Mouse (Mus musculus) heart, adult 9 months (tissue): ENCODE results near the gene Pfkfb4.

Experiments used
- DNase-seq, 2 experiments: peaks; one replicate each; pipeline ENCODE4 v3.0.0; 2022; ENCODE audit warnings: low spot score in 2 of 2

Gene Pfkfb4

DNA sequence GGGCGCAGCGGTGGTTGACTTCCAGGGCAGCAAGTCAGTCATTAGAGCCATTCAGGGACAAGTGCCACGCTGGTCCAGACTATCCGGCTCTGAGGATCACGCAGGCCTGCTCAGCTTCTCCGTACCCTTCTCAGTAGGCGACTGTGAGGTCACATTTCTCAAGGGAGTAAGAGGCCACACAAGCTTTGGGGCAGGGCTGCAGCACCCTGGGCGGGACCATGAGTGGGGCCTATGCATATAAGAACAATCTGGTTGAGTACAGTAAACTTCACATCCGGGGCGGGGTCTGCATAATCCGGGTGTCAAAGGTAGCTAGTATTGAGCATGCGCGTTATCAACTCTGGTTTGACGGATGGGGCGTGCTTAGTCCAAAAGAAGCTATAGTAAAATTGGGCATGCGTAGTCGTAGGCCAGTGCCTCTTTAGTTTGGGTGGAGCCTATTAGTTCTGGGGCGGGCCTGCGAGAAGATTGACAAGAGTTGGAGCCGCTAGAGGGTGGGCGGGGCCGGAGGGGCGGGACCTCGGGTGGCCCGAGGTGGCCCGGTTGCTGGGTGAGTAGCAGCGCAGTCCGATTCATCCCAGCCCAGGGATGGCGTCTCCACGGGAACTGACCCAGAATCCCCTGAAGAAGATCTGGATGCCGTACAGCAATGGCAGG, at the start of gene Pfkfb4:
Gene Pfkfb4 (plus strand): TSS at position 351 of the 657 bp plus-strand sequence.
- peak; percentile 99 for DNase-seq

DNA sequence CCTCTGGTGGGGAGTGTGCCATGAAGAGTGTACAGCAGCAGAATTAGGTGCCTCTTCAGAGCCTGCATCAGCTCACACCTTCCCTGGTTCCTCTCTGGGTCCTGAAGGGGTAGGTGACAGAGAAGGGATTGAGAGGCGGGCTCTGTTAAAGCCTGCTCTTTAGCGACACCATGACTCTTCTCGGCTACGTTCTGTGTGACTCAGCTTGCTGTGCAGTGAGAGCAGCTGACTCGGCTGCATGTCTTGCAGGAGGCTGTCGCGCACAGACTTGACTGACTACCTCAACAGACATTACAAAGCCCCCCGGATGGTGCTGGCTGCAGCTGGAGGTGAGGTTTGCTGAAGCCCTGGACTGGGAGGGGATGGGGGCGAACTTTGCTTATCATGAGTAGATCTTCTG, 46.5 kb upstream of the Pfkfb4 start:
- no peak for DNase-seq

DNA sequence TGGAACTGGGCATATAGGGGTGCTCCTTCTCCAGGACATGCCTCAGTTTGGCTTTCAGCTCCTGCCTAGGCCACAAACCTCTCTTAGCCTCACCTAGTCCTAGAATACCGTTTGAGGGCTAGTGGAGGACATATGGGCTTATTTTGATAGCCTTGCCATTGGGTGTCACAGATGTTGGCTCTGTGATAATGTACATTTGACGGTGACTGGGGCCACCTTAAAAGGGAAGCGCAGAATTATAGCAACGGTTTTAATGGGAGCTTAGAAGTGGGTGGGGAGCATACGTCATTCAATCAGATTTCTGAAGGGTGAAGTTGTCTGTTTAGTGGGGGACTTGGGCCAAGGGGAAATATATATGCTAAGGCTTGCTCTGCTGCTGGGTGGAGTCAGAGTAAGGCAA, 46.0 kb upstream of the Pfkfb4 start:
- DNase-seq: no peak

DNA sequence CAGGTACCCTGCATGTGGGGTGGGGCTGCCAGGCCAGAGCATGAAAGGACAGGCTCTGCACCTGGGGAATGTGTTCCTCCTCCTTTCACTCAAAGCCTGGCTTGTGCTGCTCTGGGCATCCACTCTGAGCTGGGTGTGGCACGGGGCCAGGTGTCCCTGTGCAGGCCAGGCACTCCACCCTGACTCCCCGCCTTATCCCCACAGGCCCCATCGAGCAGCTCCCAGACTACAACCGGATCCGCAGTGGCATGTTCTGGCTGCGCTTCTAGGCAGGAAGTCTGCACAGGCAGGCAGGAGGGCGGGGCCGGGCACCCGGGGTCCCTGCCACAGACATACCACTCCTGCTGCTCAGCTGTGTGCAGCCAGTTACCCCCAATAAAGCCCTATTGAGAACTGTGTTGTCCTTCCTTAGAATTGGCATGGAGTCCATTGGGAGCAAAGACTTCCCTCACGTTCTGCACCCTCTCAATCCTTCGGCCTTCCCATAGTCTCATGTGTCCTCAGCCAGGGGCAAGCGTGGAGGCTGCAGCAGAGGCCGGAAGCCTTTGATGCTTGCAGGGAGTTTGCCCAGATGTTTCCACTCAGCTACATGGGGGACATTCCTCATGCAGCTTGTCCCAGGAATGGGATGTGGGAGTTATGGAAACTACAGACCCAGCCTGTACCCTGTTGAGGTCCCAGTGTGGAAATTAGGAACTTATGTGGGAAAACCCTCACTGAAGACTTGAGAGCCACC, 42.2 kb upstream of the Pfkfb4 start:
- DNase-seq: peak; percentile 33 to 44

DNA sequence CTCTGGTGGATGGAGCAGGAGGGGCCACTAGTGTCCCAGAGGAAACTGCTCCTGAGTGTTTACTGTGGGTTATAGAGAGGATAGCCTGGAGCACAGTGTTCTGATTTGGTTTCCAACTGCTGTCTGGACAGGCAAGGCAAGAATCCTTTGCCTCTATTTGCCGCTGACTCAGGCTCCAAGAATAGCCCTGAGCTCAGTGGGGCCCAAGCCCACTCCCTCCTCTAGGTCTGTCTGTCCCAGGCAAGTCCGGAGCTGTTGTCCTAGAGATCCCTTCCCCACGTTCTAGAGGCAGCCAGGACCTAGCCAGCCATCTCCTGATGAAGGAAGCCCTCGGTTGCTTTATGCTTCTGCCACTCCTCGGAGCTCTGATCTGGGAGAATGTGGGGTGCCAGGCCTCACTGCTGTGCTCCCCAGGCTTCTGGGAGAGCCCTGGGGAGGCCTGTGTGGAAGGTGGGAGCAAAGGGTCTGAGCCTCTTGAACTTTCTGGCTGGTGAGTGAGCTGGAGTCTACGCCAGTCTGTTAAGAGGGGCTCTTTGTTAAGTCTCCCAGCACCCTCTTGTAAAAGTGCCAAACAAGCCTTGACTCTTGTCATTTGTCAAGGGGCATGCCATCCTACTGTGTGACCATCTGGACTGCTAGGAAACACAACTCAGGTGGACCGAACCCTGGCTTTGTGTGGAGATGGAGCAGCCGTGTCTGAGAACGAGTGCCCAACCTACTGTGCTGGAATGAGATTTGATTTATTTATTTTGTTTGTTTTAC, 41.4 kb upstream of the Pfkfb4 start:
- no peak for DNase-seq

DNA sequence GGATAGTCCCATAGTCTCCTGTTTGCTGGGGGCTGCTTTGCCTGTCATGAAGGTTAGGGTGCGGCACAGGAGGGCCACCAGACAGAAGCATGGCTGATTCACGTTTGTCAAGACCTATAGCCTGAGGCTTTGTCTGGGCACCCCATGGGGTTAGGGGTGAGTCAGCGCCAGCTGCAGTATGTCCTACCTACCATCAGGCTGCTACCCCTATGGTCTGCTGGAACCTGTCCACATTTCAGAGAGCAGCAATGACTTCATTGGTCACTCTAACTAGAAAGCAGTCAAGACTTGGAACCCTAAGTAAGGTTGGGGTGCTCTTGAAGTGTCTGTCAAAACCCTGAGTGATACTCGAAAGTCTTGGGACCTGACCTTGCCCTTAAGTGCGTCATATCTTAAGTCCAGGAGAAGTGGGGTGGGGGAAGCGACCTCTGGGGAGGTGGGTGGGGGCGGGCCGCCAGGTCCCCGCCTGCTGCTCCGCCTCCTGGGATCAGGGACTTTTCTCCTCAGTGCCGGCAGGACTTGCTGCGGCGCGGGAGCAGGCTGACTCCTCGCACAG, 38.4 kb upstream of the Pfkfb4 start, which contains the start of gene Col7a1:
Gene Col7a1 (plus strand): TSS at position 506 of the 556 bp plus-strand sequence.
- DNase-seq: no peak

DNA sequence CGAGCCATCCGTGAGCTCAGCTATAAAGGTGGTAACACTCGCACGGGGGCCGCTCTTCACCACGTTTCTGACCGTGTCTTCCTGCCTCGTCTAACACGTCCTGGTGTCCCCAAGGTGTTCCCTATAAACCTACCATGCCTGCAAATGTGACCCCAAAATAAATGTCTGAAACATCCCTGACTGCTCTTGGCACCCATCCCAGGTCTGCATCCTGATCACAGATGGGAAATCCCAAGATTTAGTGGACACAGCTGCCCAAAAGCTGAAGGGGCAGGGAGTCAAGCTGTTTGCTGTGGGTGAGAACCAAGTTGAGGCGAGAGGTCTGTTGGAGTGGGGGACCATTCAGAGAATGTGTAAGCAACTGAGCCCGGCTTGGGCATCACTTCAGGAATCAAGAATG, 36.3 kb upstream of the Pfkfb4 start:
- DNase-seq: no peak

DNA sequence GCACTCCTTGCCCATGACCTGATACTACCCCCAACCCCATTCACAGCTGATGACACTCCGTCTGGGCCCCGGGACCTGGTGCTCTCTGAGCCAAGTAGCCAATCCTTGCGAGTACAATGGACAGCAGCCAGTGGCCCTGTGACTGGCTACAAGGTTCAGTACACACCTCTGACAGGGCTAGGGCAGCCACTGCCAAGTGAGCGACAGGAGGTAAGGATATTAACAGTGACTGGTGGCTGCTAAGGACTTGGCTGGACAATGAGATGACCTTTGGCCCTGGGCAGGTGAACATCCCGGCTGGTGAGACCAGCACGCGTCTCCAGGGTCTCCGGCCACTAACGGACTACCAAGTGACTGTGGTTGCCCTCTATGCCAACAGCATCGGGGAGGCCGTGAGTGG, 35.7 kb upstream of the Pfkfb4 start:
- no peak for DNase-seq

DNA sequence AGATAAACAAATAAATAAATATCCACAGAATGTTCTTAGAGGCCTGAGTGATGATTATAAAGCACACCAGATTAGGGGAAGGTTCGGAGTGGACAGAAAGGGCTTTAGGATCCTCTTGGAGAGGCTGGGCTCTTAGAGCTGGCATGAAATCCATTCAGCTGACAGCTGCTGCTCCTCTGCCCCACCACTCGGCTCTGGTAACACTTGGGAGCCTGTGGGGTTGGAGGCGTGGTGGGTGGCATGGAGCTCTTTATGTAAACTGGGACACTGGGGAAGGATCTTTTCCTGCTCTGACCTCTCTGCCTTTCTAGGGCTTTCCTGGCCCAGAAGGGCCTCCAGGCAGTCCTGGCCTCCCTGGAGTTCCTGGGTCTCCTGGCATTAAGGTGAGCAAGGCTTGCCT, 28.0 kb upstream of the Pfkfb4 start:
- no peak for DNase-seq

DNA sequence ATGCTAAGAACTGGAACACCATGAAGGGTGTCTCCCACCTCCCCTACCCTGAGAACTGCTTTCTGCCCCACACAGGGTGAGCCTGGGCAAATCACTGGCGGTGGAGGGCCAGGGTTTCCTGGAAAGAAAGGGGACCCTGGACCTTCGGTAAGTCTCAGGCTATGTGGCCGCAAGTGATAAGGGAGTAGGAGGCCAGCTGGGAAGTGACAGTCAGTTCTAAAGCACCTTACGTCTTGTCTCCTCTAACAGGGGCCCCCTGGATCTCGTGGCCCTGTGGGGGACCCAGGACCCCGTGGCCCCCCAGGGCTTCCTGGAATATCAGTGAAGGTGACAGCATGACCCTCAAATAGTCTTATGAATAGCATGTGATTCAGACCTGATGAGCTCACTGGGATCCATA, 27.2 kb upstream of the Pfkfb4 start:
- DNase-seq: no peak

DNA sequence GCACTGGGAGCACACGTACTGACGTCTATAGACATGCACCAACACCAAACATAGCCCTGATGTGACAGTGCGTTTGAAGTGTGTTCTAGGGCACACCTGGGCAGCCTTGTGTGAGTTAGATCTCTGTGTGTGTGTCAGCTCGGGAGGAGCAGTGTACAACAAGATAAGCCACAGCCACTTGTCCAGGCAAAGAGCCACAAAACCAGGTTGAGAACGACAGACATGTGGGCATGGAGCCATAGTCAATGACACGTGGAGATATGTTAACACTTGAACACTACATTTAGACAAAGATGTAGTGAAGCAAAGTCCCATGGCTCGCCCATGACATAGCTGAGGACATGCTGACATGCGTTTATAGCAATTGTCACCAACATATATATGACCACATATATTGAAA, 21.0 kb upstream of the Pfkfb4 start:
- peak in 1 of 2 experiments; percentile 39 for DNase-seq

DNA sequence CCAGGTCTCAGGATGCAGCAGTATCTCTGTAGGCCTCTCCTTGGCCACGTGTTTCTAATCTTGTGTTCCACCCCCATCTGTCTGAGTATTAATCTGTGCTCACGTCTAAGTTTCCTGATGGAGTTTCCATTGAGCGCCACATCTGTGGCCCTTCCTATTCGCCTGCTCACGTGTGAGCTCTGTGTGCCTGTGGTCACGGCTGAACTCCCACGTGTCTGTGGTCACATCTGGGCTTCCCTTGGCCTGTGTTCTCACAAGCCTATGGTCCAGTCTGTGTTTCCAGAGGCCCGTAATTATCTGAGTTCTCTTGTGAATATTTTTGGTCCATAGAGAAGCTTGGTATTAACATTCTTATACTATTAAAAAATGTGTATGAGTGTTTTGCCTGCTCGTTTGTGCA, 15.1 kb upstream of the Pfkfb4 start:
- DNase-seq: no peak

DNA sequence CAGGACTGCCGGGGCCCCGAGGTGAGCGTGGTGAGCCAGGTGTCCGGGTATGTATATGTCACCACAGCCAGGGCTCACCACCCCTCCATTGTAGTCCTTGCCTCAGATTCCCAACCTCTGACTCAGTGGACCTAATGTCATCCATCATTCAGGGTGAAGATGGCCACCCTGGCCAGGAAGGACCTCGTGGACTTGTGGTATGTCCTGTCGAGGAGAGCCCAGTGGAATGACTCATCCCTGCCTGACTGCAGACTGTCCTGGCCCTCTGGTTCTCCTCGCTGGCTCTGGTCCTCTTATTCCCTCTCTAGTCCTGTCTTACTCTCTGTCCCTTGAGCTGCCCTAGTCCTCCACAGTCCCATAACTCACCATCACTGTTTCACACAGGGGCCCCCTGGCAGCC, 13.6 kb upstream of the Pfkfb4 start:
- DNase-seq: no peak

DNA sequence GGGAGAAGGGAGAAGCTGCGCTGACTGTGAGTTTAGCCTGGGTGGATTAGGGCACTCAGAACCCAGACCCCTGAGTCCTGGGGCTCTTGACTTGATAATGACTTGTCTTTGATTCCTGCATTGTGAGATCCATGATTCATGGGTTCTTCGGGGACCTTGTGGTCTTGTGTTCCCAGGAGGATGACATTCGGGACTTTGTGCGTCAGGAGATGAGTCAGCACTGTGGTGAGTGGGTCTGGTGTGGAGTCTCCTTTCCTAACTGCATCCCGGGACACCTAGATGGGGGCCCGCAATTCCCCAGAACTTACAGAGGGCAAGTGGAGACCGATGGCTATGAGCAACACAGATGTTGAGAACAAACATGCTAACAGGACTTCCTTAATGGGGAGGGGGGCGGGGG, 9.1 kb upstream of the Pfkfb4 start:
- DNase-seq: no peak

DNA sequence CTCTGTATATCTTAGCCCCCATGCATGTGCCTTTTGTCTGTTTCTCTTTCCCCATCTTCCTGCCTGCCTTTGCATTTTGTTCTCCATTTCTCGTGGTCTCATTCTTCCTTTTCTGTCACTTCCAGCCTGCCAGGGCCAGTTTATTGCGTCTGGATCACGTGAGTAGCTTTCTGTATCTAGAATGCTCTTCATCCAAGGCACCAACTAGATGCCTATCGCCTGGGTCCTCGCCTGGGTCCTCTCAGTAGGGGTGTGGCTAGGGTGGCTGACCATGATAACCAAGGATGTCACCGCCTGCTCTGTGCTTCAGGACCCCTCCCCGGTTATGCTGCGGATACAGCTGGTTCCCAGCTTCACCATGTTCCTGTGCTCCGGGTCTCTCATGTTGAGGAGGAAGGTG, 8.4 kb upstream of the Pfkfb4 start:
- DNase-seq: no peak

DNA sequence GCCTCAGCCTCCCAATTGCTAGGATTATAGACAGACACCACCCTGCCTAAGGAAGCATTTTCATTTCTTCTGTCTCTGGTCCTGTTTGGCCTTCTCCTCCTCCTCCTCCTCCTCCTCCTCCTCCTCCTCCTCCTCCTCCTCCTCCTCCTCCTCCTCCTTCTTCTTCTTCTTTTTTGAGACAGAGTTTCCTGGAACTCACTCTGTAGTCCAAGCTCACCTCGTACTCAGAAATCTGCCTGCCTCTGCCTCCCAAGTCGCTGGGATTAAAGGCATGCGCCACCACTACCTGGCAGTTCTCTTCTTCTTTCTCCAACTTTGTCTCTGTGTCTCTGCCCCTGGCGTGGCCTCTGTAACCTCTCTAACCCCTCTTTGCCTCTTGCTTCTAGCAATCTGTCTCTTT, 5.9 kb upstream of the Pfkfb4 start, which contains the start of gene Ucn2:
Gene Ucn2 (plus strand): TSS at position 301 of the 400 bp plus-strand sequence.
- no peak for DNase-seq

DNA sequence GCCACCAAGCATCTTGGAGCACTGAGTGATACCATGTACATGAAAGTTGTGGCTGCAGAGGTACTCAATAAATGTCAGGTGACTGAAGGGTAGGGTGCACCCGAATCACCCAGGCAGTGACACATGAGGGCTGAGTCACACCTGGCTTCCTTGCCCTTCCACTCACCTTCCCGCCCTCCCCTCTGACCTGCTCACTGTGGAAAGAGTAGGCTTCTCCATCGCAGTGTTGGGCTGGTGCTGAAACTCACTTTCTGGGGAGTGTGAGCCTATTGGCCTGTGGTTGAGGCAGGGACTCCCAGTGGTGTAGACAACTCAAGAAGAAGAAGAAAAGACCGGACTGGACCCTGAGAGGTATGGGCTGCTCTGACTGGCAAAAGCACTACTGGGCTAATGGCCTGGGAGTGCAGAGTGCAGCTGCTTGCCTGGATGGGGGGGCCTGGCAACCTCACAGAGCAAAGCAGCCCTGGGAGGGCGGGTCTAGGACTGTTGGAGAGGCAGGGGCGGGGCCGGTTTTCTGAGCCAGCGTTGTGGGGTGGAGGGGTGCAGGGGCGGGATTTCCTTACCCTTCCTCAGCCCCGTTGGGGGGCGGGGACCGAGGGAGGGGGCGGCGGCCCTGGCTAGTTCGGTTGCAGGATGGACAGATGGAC, 3.8 kb upstream of the Pfkfb4 start:
- DNase-seq: peak; percentile 36 to 53

DNA sequence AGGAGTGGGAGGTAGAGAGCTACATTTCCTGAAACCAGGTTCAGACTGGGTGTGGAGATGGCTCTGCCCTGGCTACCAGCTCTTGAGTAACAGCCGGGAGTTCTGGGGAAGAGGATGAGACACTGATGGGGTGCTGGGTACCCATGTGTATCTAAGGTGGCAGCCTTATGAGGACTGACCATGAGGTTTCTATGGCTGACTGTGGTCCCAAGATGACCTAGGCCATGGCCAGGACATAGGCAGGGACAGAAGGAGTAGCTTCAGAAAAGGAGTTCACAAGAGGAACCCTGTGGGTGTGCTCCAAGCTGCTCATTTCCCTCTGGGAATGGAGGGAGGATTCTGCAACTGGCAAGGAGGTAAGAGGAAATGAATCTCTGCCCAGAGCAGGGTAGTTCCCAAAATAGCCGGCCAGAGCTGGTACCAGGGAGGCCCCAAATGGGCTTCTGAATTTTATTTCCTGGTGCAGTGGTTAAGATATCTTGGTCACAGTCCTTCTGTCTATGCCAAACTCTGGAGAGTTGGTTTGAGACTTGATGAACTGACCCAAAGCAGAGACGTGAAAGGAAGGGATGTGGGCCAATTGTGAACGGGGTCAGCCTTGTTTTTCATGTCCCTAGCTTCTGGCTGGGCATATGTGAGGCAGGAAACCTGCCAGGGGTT, 1.6 kb upstream of the Pfkfb4 start:
- DNase-seq: peak; percentile 53 to 57

DNA sequence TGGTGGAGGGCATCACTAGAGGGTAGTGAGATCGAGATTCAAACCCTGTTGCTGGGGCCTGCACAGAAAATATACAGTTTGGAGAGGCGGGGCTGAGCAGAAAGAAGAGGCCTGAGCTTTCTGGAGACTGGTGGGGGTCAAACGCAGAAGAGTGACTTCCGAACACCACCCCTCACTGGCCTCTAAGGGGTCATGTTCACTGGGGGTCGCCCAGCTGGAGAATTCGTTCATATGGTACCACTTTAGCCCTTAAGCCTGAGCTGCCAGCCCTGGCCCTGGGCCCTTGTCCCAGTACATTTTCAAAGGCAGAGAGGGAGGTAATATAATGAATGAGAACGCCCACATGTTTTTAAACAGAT, 1.1 kb upstream of the Pfkfb4 start:
- no peak for DNase-seq

DNA sequence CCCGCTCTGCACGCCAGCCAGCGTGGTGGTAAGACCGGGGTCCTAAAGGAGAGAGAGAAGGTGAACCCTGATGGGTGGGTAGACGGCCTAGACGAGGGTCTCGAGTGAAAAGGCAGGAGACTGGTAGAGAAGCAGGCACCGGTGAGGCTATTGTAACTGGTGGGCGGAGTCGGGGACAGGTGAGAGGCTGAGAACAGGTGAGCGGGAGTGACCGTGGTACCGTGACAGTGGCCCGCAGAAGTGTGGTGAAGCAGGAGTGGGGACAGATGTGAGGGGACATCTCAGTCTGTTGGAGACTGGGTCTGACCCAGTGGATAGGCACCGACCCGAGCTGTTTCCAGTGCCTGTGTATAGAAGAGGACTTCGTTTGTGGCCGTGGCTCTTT, 499 bp downstream of the Pfkfb4 start:
- DNase-seq: no peak

DNA sequence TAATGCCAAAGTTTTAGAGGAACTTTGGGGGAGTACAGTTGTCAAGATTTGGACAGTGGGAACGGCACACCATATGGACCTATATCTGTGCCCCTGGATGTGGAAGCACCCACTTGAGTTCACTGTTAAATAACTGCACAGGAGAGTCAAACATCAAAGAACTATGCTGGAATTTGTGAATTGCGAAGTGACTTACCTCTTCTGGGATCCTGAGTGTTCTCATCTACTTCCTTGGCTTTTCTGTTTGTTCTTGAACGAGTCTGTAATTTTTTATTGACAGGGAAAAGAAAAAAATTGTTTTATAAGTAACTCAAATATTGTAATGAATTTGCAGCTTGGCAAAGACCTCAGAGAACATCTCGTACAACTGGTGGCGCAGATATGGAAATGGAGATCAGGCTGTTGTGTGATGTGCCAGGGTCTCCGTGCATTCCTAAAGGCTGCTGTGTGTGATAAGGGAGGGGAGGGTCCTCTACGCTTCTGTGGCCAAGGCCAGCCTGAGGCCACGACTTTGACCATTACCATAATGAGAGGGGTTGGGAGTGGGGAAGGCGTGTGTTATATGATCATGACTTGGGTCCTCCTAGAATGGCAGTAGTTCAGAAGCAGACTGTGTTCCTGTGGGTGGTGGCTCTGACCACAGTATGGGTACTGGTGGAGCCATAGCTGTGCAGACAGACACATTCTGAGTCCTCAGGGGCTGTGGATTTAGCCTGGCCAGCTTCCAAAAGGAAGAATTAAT, 1.2 kb downstream of the Pfkfb4 start:
- no peak for DNase-seq
